Mouse (Mus musculus): Measurements from ENCODE around the gene Myo1f.
"Not testable (repeated sequence)": the region's sequence is repeated elsewhere in the genome, so short reads cannot be mapped to it uniquely, and the experiment has no call there.

Myo1f gene

GRCm38 (mm10) chr17:33584061-33584460 is 28.6 kb downstream of the Myo1f start:
- no peak for DNase-seq (ENCODE audit: low read depth, low spot score)

DNA sequence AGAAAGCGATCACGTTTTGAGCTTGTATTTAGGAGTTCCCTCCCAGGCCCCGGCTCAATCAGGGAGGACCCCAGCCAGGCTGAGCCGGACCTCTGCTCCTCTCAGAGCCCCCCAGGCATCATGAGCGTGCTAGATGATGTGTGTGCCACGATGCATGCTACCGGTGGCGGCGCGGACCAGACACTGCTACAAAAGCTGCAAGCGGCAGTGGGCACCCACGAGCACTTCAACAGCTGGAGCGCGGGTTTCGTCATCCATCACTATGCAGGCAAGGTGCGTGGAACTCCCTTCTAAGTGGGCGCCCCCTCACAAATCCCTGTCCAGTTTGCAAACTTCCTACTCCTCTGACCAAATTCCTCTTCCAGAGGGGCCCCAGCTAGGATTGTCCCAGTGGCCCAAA is 30.5 kb downstream of the Myo1f start:
- no peak for DNase-seq (ENCODE audit: low read depth, low spot score)

DNA sequence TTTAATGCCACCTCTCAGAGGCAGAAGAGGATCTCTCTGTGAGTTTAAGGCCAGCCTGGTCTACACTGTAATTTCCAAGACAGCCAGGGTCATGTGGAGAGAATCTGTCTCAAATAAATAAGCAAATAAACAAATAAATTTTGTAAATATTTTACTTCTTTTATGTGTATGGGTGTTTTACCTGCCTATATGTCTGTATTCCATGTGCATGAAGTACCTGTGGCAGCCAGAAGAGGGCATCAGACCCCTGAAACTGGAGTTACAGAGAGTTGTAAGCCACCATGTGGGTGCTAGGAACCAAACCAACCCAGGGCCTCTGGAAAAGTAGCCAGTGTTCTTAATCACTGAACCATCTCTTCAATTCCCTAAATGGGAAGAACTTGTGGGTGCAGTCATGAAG is 41.8 kb downstream of the Myo1f start:
- DNase-seq (ENCODE audit: low read depth, low spot score): no peak

DNA sequence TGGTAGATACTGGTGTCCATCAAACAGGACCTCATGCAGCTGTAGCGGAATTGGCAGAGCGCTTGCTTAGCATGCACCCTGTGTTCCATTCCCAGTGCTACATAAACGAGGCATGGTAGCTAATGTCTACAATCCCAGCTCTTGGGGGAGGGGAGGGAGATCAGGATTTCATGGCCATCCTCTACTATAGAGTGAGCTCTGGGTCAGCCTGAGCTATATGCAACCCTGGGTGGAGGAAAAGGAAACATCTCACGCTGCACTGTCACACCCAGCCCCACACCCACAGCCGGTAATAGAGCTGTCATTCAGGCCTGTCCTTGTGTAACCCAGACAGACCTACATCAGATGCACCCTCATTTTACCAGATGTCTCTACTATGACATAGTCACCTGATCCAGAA is 43.0 kb downstream of the Myo1f start:
- no peak for DNase-seq (ENCODE audit: low read depth, low spot score)

GRCm38 (mm10) chr17:33599836-33600475 is 44.4 kb downstream of the Myo1f start:
- DNase-seq (ENCODE audit: low read depth, low spot score): no peak

- DNase-seq (ENCODE audit: low read depth, low spot score): no peak
Measured at GRCm38 (mm10) chr17:33600831-33601230, 45.3 kb downstream of the Myo1f start.

- no peak for DNase-seq (ENCODE audit: low read depth, low spot score)
Measured at GRCm38 (mm10) chr17:33601947-33602346, 46.4 kb downstream of the Myo1f start.

- no peak for DNase-seq (ENCODE audit: low read depth, low spot score)
Measured at GRCm38 (mm10) chr17:33607273-33607672, 51.8 kb downstream of the Myo1f start.

GRCm38 (mm10) chr17:33610548-33610947 is 55.0 kb downstream of the Myo1f start:
- DNase-seq (ENCODE audit: low read depth, low spot score): no peak

GRCm38 (mm10) chr17:33613726-33614125 is 58.2 kb downstream of the Myo1f start:
- DNase-seq (ENCODE audit: low read depth, low spot score): not testable (repeated sequence)

DNA sequence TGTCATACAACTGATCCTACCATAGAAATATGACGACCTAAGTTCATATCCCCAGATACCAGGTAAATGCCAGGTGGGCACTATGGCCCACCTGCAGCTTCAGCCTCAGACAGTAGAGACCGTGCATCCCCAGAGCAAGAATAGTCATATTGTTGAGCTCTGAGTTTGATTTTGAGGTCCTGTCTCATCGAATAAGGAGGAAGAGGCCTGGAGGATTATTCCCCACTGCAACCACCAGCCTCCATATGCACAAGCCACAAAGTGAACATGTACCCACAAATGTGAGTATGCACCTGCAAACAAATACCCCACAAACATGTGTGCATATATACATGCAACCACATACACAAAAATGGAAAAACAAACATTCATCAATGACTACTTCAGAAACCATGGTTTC is 71.8 kb downstream of the Myo1f start:
- no peak for DNase-seq (ENCODE audit: low read depth, low spot score)

- peak; percentile 89 for DNase-seq (ENCODE audit: low read depth, low spot score)
Measured at GRCm38 (mm10) chr17:33628621-33629486, 73.3 kb downstream of the Myo1f start, which contains the start of gene Zfp414. Gene Zfp414 (plus strand): TSS chr17:33629090.

DNA sequence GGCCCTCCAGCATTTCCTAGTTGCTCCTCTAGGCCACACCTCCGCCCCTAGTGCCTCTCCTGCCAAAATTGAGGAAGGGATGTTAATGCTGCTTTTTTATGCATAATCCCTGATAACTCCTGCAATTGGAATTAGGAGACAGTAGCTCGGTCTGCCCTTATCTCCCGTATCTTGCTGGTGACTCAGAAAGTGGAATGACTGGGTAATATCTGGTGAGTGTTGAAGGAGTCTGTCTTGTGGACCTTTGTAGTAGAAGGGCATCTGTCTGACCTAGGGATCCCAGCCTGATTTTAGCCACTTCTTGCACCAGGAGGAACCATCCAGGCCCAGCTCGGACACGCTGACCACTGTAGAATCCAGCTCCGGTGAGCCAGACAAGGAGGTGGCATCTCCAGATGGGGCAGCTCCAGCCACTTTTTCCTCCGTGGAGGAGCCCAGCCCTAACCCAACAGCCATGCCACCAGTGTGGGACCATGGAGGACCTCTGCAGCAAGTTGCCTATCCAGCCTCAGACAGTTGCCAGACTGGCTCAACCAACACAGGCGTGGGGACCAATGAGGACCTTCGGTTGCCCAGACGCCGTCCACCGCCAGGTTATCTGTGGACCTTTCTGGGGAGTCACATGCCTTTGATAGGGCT is 74.1 kb downstream of the Myo1f start:
- no peak for DNase-seq (ENCODE audit: low read depth, low spot score)

DNA sequence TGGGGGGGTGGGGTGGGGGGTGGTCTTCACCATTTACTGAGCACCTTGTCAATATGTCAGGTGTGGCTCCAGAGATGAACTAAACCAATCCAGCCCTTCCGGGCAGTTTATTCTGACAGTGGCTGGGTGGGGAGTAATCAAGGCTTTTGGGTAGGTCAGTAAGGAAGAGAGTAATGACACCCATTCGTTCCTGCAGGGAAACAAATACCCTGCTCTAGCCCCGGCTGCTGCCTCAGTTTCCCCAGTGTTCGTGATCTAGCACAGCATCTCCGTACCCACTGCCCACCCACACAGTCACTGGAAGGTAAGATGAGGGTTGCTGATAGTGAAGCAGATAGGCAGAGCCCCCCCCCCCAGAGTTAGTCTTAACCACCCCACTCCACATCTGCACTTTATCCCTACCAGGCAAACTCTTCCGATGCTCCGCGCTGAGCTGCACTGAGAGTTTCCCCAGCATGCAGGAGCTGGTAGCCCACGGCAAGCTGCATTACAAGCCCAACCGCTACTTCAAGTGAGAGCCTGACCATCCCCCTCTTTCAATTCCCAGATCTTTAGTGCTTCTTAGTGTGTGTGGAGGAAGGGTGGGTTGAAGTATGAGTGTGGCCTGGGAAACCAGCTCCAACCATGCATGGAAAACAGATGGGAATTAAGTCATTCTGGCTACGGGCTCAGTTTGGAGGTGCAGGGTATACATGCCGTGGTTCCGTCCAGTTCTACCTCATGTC is 74.8 kb downstream of the Myo1f start:
- DNase-seq (ENCODE audit: low read depth, low spot score): no peak

DNA sequence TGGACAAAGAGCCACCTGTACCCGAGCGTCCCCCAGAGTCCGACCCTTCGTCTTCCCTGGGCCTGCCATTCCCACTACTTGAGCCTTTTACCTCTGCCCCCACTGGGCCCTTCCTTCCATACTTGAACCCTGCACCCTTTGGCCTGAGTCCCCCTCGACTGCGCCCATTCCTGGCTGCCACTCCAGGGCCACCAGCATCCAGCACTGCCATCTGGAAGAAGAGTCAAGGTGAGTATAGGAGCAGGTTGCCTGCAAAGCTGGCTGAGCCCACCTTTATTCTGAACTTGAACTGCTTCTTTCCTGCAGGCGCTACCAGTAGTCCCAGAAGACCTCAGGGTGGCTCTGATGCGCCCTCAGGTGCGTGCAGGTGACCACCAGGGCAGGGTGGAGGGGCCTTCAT is 75.7 kb downstream of the Myo1f start:
- no peak for DNase-seq (ENCODE audit: low read depth, low spot score)

- no peak for DNase-seq (ENCODE audit: low read depth, low spot score)
Measured at GRCm38 (mm10) chr17:33631796-33632195, 76.3 kb downstream of the Myo1f start.

- DNase-seq (ENCODE audit: low read depth, low spot score): peak; percentile 72
Measured at GRCm38 (mm10) chr17:33637038-33637437, 81.5 kb downstream of the Myo1f start.

- no peak for DNase-seq (ENCODE audit: low read depth, low spot score)
Measured at GRCm38 (mm10) chr17:33637516-33638276, 82.2 kb downstream of the Myo1f start, which contains the start of gene Pram1. Gene Pram1 (plus strand): TSS chr17:33638056.

- DNase-seq (ENCODE audit: low read depth, low spot score): no peak
Measured at GRCm38 (mm10) chr17:33639743-33640142, 84.2 kb downstream of the Myo1f start.

DNA sequence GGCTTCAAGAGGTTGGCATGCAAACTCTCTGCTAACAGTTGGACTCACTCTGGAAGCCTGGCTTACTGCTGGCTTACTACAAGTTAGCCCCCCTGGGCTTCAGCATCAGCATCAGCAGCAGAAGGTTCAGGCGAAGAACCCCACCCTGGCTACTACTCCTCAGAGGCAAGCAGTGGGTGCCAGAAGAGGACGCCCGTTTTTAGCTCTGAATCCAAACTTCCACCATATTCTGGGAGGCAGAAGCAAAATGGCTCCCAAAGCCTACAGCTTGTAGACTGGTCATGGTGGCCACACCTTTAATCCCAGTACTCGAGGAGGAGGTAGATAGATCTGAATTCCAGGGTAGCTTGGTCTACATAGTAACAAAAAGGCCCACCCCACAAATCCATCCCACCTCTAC is 88.6 kb downstream of the Myo1f start:
- DNase-seq (ENCODE audit: low read depth, low spot score): no peak

DNA sequence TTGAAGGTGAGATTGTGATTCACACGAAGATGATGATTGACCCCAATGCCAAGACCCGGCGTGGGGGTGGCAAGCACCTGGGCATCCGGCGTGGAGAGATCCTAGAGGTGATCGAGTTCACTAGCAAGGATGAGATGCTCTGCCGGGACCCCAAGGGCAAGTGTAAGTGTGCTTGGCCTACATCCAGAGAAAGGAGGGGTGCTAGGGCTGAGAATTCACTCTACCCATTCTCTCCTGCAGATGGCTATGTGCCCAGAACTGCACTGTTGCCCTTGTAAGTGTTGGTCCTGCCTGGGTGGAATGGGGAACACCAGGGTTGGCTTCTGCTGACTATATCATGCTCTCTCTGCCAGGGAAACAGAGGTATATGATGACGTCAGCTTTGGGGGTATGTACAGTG is 89.6 kb downstream of the Myo1f start:
- no peak for DNase-seq (ENCODE audit: low read depth, low spot score)
